Mouse (Mus musculus): ENCODE results near the gene Ccdc138. TPM values are rescaled to one million over a fixed set of nuclear protein-coding genes. Genes with fewer than 3 reads are reported as not detected.

Gene Ccdc138
- polyA plus RNA-seq, 1 experiment from 2014 or later, result 3.0 TPM

DNA sequence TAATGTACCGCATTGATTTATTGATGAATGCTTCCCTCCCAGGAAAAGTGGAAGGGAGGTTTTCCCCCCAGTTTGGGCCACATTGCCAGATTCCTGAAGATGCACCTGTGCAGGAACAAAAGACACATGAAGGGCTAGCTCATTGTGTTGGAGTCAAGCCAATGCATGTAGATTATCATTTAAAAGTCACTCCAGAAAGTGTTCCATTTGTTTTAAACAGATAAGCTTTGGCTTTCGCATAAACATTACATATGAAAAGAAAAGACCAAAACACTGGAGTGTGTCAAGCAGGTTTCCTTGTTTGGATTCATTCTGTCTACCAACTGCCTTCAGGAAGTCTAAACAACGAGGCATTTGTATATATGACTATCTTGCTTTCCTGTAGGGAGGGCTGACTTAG is 96.7 kb downstream of the Ccdc138 start:
- no peak for ATAC-seq (ENCODE audit: low read depth)
- Histone ChIP-seq H3K4me1 (replicated peaks) (no peaks in the 10 kb centered on the region), H3K36me3 (no peaks in the 10 kb centered on the region), H3K4me2 (no peak overlapping the region), H3K9ac (no peak overlapping the region), H3K4me3 (replicated peaks) (no peak overlapping the region), H3K27ac (no peak overlapping the region), H3K9me3 (replicated peaks) (no peaks in the 10 kb centered on the region), H3K27me3 (no peaks in the 10 kb centered on the region)
- no peak for DNase-seq
- WGBS (ENCODE audit: insufficient replicate concordance), result 60% methylated on average over 3 of the region's 3 CpGs

- Histone ChIP-seq H3K27me3 (no peaks in the 10 kb centered on the region), H3K36me3 (no peaks in the 10 kb centered on the region), H3K27ac (no peak overlapping the region), H3K4me1 (replicated peaks) (no peaks in the 10 kb centered on the region), H3K4me3 (replicated peaks) (no peak overlapping the region), H3K4me2 (no peak overlapping the region), H3K9me3 (replicated peaks) (no peaks in the 10 kb centered on the region), H3K9ac (no peak overlapping the region)
- 69% methylated on average over 3 of the region's 3 CpGs for WGBS (ENCODE audit: insufficient replicate concordance)
- ATAC-seq (ENCODE audit: low read depth), result no peak
- no peak for DNase-seq
These were observed 97.4 kb downstream of the Ccdc138 start for GRCm38 (mm10) chr10:58595197-58595596.

GRCm38 (mm10) chr10:58595821-58596220 is 98.1 kb downstream of the Ccdc138 start:
- no peak for DNase-seq

GRCm38 (mm10) chr10:58600151-58600550 is 102.4 kb downstream of the Ccdc138 start:
- Histone ChIP-seq H3K27ac (no peak overlapping the region), H3K4me2 (no peak overlapping the region), H3K9ac (no peak overlapping the region), H3K9me3 (replicated peaks) (no peaks in the 10 kb centered on the region), H3K4me3 (replicated peaks) (no peak overlapping the region), H3K27me3 (no peaks in the 10 kb centered on the region), H3K36me3 (no peaks in the 10 kb centered on the region), H3K4me1 (replicated peaks) (no peaks in the 10 kb centered on the region)
- ATAC-seq (ENCODE audit: low read depth), result no peak
- no peak for DNase-seq
- 67% methylated on average over 5 of the region's 5 CpGs for WGBS (ENCODE audit: insufficient replicate concordance)

More at GRCm38 (mm10) chr10:58595821-58596220, 98.1 kb downstream of the Ccdc138 start:
- no peak for ATAC-seq (ENCODE audit: low read depth)
- WGBS (ENCODE audit: insufficient replicate concordance), result 53% methylated on average over 5 of the region's 5 CpGs
- Histone ChIP-seq H3K9me3 (replicated peaks) (no peaks in the 10 kb centered on the region), H3K36me3 (no peaks in the 10 kb centered on the region), H3K4me3 (replicated peaks) (no peak overlapping the region), H3K27me3 (no peaks in the 10 kb centered on the region), H3K4me1 (replicated peaks) (no peaks in the 10 kb centered on the region), H3K9ac (no peak overlapping the region), H3K27ac (no peak overlapping the region), H3K4me2 (no peak overlapping the region)

- Histone ChIP-seq H3K4me3 (replicated peaks) (no peak overlapping the region), H3K4me1 (replicated peaks) (no peaks in the 10 kb centered on the region), H3K27ac (no peak overlapping the region), H3K36me3 (no peaks in the 10 kb centered on the region), H3K27me3 (no peaks in the 10 kb centered on the region), H3K9me3 (replicated peaks) (no peaks in the 10 kb centered on the region), H3K4me2 (no peak overlapping the region), H3K9ac (no peak overlapping the region)
- DNase-seq (no peak), ATAC-seq (ENCODE audit: low read depth) (no peak)
- WGBS (ENCODE audit: insufficient replicate concordance), result 35% methylated on average over 5 of the region's 5 CpGs
These were observed 103.2 kb downstream of the Ccdc138 start for GRCm38 (mm10) chr10:58600983-58601382.

DNA sequence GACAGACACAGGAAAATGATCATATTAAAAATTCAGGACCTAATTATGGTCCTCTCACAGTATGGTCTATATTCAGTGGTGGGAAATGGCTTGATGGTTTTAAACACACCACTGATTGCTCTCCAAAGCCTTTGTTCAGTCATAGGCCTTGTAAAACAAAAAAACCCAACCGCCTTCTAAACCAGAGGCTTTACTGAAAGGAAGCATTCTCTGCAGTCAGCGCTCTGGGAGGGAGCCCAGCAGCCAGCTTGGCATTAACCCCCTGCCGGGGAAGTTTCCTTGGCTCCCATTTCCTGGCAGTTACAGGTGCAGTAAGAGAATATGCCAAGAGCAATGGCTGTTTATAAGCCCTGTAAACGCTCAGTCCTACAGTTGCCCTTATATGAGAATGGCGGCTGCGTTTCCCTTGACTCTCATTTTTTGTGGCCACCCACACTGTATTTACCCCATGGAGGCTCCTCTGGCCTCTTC is 103.7 kb downstream of the Ccdc138 start:
- H3K4me2 ChIP-seq, result no peak overlapping the region
- no peaks in the 10 kb centered on the region for H3K4me1 ChIP-seq (replicated peaks)
- H3K4me3 ChIP-seq (replicated peaks), result no peak overlapping the region
- WGBS (ENCODE audit: insufficient replicate concordance), result 53% methylated on average over 6 of the region's 6 CpGs
- DNase-seq, result no peak
- H3K36me3 ChIP-seq, result no peaks in the 10 kb centered on the region
- no peak overlapping the region for H3K9ac ChIP-seq
- no peak overlapping the region for H3K27ac ChIP-seq
- no peaks in the 10 kb centered on the region for H3K9me3 ChIP-seq (replicated peaks)
- no peaks in the 10 kb centered on the region for H3K27me3 ChIP-seq
- ATAC-seq (ENCODE audit: low read depth), result no peak

GRCm38 (mm10) chr10:58601946-58602345 is 104.2 kb downstream of the Ccdc138 start:
- ATAC-seq (ENCODE audit: low read depth), result no peak
- H3K9me3 ChIP-seq (replicated peaks), result no peaks in the 10 kb centered on the region
- H3K4me3 ChIP-seq (replicated peaks), result no peak overlapping the region
- no peak overlapping the region for H3K4me2 ChIP-seq
- H3K27ac ChIP-seq, result no peak overlapping the region
- no peaks in the 10 kb centered on the region for H3K36me3 ChIP-seq
- no peak overlapping the region for H3K9ac ChIP-seq
- no peaks in the 10 kb centered on the region for H3K27me3 ChIP-seq
- WGBS (ENCODE audit: insufficient replicate concordance), result 58% methylated on average over 7 of the region's 7 CpGs
- no peak for DNase-seq
- no peaks in the 10 kb centered on the region for H3K4me1 ChIP-seq (replicated peaks)

DNA sequence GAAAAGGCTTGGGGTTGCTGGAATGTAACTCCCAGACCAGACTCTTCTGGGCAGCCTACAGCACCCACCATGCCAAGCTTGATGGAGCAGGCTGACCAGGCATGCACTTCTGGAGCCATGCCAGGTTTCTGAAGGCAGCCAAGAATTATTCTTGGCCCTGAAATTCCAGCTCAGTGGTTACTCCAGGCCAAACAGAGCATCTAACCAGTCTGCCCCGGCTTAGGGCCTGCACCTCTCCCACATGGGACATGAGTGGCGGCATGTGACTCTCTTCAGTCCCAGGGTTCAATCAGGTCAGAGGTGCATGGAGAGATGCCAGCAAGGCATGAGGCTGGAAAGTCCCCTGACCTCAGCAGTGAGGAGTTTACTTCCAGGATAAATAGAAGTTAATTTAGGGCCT is 107.0 kb downstream of the Ccdc138 start:
- Histone ChIP-seq H3K4me1 (replicated peaks) (no peaks in the 10 kb centered on the region), H3K9me3 (replicated peaks) (no peaks in the 10 kb centered on the region), H3K27ac (no peak overlapping the region), H3K9ac (no peak overlapping the region), H3K36me3 (no peaks in the 10 kb centered on the region), H3K4me2 (no peak overlapping the region), H3K27me3 (no peaks in the 10 kb centered on the region), H3K4me3 (replicated peaks) (no peak overlapping the region)
- no peak for ATAC-seq (ENCODE audit: low read depth)
- WGBS (ENCODE audit: insufficient replicate concordance), result 63% methylated on average over 2 of the region's 2 CpGs
- DNase-seq, result no peak

GRCm38 (mm10) chr10:58606356-58606755 is 108.6 kb downstream of the Ccdc138 start:
- no peaks in the 10 kb centered on the region for H3K9me3 ChIP-seq (replicated peaks)
- H3K9ac ChIP-seq, result no peak overlapping the region
- ATAC-seq (ENCODE audit: low read depth) (no peak), DNase-seq (no peak)
- H3K4me2 ChIP-seq, result no peak overlapping the region
- no peak overlapping the region for H3K27ac ChIP-seq
- no peaks in the 10 kb centered on the region for H3K36me3 ChIP-seq
- WGBS (ENCODE audit: insufficient replicate concordance), result 55% methylated on average over 3 of the region's 3 CpGs
- no peaks in the 10 kb centered on the region for H3K27me3 ChIP-seq
- H3K4me1 ChIP-seq (replicated peaks), result no peaks in the 10 kb centered on the region
- no peak overlapping the region for H3K4me3 ChIP-seq (replicated peaks)

- no peak for ATAC-seq (ENCODE audit: low read depth)
These were observed 111.1 kb downstream of the Ccdc138 start for GRCm38 (mm10) chr10:58608858-58609257.

GRCm38 (mm10) chr10:58610484-58611261 is 112.9 kb downstream of the Ccdc138 start:
- ATAC-seq (ENCODE audit: low read depth), result no peak

More at GRCm38 (mm10) chr10:58608858-58609257, 111.1 kb downstream of the Ccdc138 start:
- H3K9ac ChIP-seq, result no peak overlapping the region
- no peaks in the 10 kb centered on the region for H3K27me3 ChIP-seq
- H3K4me2 ChIP-seq, result no peak overlapping the region
- H3K4me3 ChIP-seq (replicated peaks), result no peak overlapping the region
- 50% methylated on average over 3 of the region's 3 CpGs for WGBS (ENCODE audit: insufficient replicate concordance)
- H3K9me3 ChIP-seq (replicated peaks), result no peaks in the 10 kb centered on the region
- H3K4me1 ChIP-seq (replicated peaks), result no peaks in the 10 kb centered on the region
- H3K36me3 ChIP-seq, result no peaks in the 10 kb centered on the region
- H3K27ac ChIP-seq, result no peak overlapping the region
- DNase-seq, result no peak

GRCm38 (mm10) chr10:58614601-58615000 is 116.9 kb downstream of the Ccdc138 start:
- 73% methylated on average over 6 of the region's 6 CpGs for WGBS (ENCODE audit: insufficient replicate concordance)
- H3K4me1 ChIP-seq (replicated peaks), result no peaks in the 10 kb centered on the region
- no peaks in the 10 kb centered on the region for H3K36me3 ChIP-seq
- ATAC-seq (ENCODE audit: low read depth), result no peak
- no peak overlapping the region for H3K27ac ChIP-seq
- no peaks in the 10 kb centered on the region for H3K27me3 ChIP-seq
- no peak overlapping the region for H3K9ac ChIP-seq
- H3K4me3 ChIP-seq (replicated peaks), result no peak overlapping the region
- no peaks in the 10 kb centered on the region for H3K9me3 ChIP-seq (replicated peaks)
- H3K4me2 ChIP-seq, result no peak overlapping the region
- DNase-seq, result no peak

More at GRCm38 (mm10) chr10:58610484-58611261, 112.9 kb downstream of the Ccdc138 start:
- Histone ChIP-seq H3K4me3 (replicated peaks) (no peak overlapping the region), H3K36me3 (no peaks in the 10 kb centered on the region), H3K27me3 (no peaks in the 10 kb centered on the region), H3K9ac (no peak overlapping the region), H3K9me3 (replicated peaks) (no peaks in the 10 kb centered on the region), H3K4me2 (no peak overlapping the region), H3K27ac (no peak overlapping the region), H3K4me1 (replicated peaks) (no peaks in the 10 kb centered on the region)
- no peak for DNase-seq
- 63% methylated on average over 7 of the region's 7 CpGs for WGBS (ENCODE audit: insufficient replicate concordance)

Data from liver, embryonic 13.5 days (tissue).